In the genomic region with DNA sequence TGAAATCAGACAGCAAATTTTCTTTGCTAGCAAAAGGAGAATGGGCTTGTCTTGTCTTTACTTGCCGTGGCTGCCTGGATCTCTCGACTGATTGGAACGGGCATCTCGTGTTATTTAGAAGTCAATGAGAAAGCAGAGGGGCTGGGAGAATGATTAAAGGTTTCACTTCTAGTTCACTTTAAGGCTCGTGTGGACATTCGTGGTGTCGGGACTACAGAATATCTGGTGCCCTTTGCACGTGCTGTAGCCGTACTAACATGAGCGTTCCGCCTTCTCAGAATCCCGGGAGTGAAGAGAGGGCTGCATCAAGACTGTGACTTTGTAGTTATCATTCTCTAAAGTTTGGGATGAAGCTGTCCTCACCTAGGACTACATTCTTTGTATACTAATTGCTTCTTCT, we compare ENCODE assay signal across 1 mouse cellular context.
TF ChIP-seq lines count a peak whose summit lies in the region.

No protein-coding gene starts in this region.

TF ChIP-seq in MEL, 35 proteins besides CTCF, POLR2A, EP300 and RAD21 (continued from another document):
- TF ChIP-seq TCF12 (IDR thresholded peaks at IDR 0.05; ENCODE audit: low read depth, low read length) (no peak), POLR2AphosphoS2 (IDR thresholded peaks at IDR 0.05; ENCODE audit: low read length) (no peak), MAZ (IDR thresholded peaks at IDR 0.05; ENCODE audit: low read depth, low read length) (no peak), ZC3H11A (IDR thresholded peaks at IDR 0.05; ENCODE audit: low read depth, low read length) (no peak), MYB (IDR thresholded peaks at IDR 0.05; ENCODE audit: low read depth, low read length) (no peak), USF1 (IDR thresholded peaks at IDR 0.05; ENCODE audit: low read depth, low read length) (no peak), MYC (IDR thresholded peaks at IDR 0.05; ENCODE audit: low read depth, low read length) (no peak), ZMIZ1 (IDR thresholded peaks at IDR 0.05; ENCODE audit: low read depth, low read length) (no peak), GABPA (IDR thresholded peaks at IDR 0.05; ENCODE audit: low read depth, low read length) (no peak), CHD2 (IDR thresholded peaks at IDR 0.05; ENCODE audit: low read length) (no peak), TAL1 (IDR thresholded peaks at IDR 0.05; ENCODE audit: low read length) (no peak)
